In genomic region chr4:152010091-152010706, GRCm38 (mm10) we compare ENCODE assay signal across 7 mouse cellular contexts. TPM values are rescaled to one million over a fixed set of nuclear protein-coding genes. Genes with fewer than 3 reads are reported as not detected.
DNase-seq lines count a peak whose midpoint lies in the region; ATAC-seq and TF ChIP-seq lines count a peak whose summit lies in the region.

No protein-coding gene starts in this region.

- in situ Hi-C loops in ES-E14 (cut with MboI; ENCODE audit: low sequenced_read_pairs in 2 of 2, unreplicated experiment in 2 of 2): no loop called here

- peaks cover 42% of the 10 kb centered on the region for H3K36me3 ChIP-seq in C2C12 (ENCODE audit: control insufficient read depth, insufficient read depth)
- peaks cover 41% of the 10 kb centered on the region for H3K36me3 ChIP-seq in ES-E14 (ENCODE audit: control insufficient read depth, insufficient read depth, low read length, poor library complexity, severe bottlenecking)
- peaks cover 19% of the 10 kb centered on the region; the same call in 1 of the 2 replicates for H3K36me3 ChIP-seq in embryonic facial prominence, embryonic 12.5 days
- peaks cover 19% of the 10 kb centered on the region for H3K36me3 ChIP-seq in heart, embryonic 15.5 days

- WGBS in embryonic facial prominence, embryonic 12.5 days: under 1% methylated on average over 10 of the region's 10 CpGs
- WGBS in heart, embryonic 15.5 days: 1% methylated on average over 10 of the region's 10 CpGs

- peaks cover 47% of the 10 kb centered on the region for H3K79me3 ChIP-seq in C2C12 (ENCODE audit: low read depth)

- H3K4me2 ChIP-seq in embryonic facial prominence, embryonic 12.5 days (replicated peaks): peak overlapping the region; percentile 100
- H3K4me2 ChIP-seq in heart, embryonic 15.5 days: peak overlapping the region; percentile 97

- H3K9me3 ChIP-seq in ES-E14 (ENCODE audit: control insufficient read depth, insufficient read depth, low read depth, low read length): no peaks in the 10 kb centered on the region
- H3K9me3 ChIP-seq in embryonic facial prominence, embryonic 12.5 days: no peaks in the 10 kb centered on the region
- no peaks in the 10 kb centered on the region for H3K9me3 ChIP-seq in heart, embryonic 15.5 days (replicated peaks)

- H3ac ChIP-seq in C2C12 (ENCODE audit: control insufficient read depth, insufficient read length, low read depth): peak overlapping the region; percentile 81

- peaks cover 0 to 20% of the 10 kb centered on the region in 2 experiments; a peak in 3 of 4 replicates for H3K4me1 ChIP-seq in ES-E14 (ENCODE audit: control insufficient read depth in 2 of 2, insufficient read depth in 2 of 2, low read length in 2 of 2, poor library complexity in 1 of 2)
- peaks cover 34% of the 10 kb centered on the region for H3K4me1 ChIP-seq in embryonic facial prominence, embryonic 12.5 days
- H3K4me1 ChIP-seq in heart, embryonic 15.5 days (replicated peaks): peaks cover 66% of the 10 kb centered on the region

- TF ChIP-seq CTCF in C2C12 (IDR thresholded peaks at IDR 0.05; ENCODE audit: control insufficient read depth, insufficient read depth, insufficient read length): no peak

- no peak for DNase-seq in ES-E14 (ENCODE audit: low read depth, low spot score)
- peak; percentile 52 to 81 for DNase-seq in kidney, postnatal 25 days
- DNase-seq in yolk sac, embryonic 10.5 days (ENCODE audit: low spot score): peak; percentile 36

- H3K27me3 ChIP-seq in C2C12 (ENCODE audit: control insufficient read depth, insufficient read depth, insufficient read length): no peaks in the 10 kb centered on the region
- H3K27me3 ChIP-seq in embryonic facial prominence, embryonic 12.5 days: peaks cover 18% of the 10 kb centered on the region
- no peaks in the 10 kb centered on the region for H3K27me3 ChIP-seq in heart, embryonic 15.5 days

- peak overlapping the region; percentile 80 for H3K9ac ChIP-seq in ES-E14 (ENCODE audit: insufficient read depth, low read depth, low read length, poor library complexity, severe bottlenecking)
- peak overlapping the region; percentile 59 for H3K9ac ChIP-seq in embryonic facial prominence, embryonic 12.5 days
- peak overlapping the region; percentile 86 for H3K9ac ChIP-seq in heart, embryonic 15.5 days

- H3K4me3 ChIP-seq in C2C12 (ENCODE audit: insufficient read depth, poor library complexity, severe bottlenecking): peak overlapping the region; percentile 79
- H3K4me3 ChIP-seq in ES-E14 (ENCODE audit: insufficient read depth in 1 of 2, low read depth in 1 of 2, low read length in 2 of 2, poor library complexity in 1 of 2, severe bottlenecking in 1 of 2): peak overlapping the region; percentile 86 to 88
- H3K4me3 ChIP-seq in embryonic facial prominence, embryonic 12.5 days: peak overlapping the region; percentile 67
- peak overlapping the region; percentile 75 for H3K4me3 ChIP-seq in heart, embryonic 15.5 days

- no peak overlapping the region for H3K27ac ChIP-seq in ES-E14 (ENCODE audit: insufficient read depth, low read depth, low read length, poor library complexity, severe bottlenecking)
- no peak overlapping the region for H3K27ac ChIP-seq in embryonic facial prominence, embryonic 12.5 days
- peak overlapping the region; percentile 96 for H3K27ac ChIP-seq in heart, embryonic 15.5 days

- H3K79me2 ChIP-seq in C2C12 (ENCODE audit: control insufficient read depth, insufficient read depth): peaks cover 64% of the 10 kb centered on the region

- ATAC-seq in embryonic facial prominence, embryonic 12.5 days (ENCODE audit: insufficient number of reproducible peaks, insufficient read depth, low FRiP score, low TSS enrichment): 0 out of 2 replicates have a peak, but pooled peaks have one; percentile 24
- ATAC-seq in heart, embryonic 15.5 days (replicated peaks; ENCODE audit: insufficient number of reproducible peaks, insufficient read depth, low FRiP score, low read depth): peak; percentile 3
- ATAC-seq in megakaryocyte-erythroid progenitor cell, adult 5-6 weeks (replicated peaks; ENCODE audit: low FRiP score, low TSS enrichment, poor library complexity, severe bottlenecking): peak; percentile 54

TF ChIP-seq in C2C12, 6 proteins besides CTCF, POLR2A, EP300 and RAD21:
- peak; percentile 28 for TF ChIP-seq CEBPB (IDR thresholded peaks at IDR 0.05; ENCODE audit: low read depth)
- no peak for TF ChIP-seq MYOG (IDR thresholded peaks at IDR 0.05; ENCODE audit: control insufficient read depth, extremely low read depth, insufficient read length)
- peak; percentile 92 for TF ChIP-seq USF1 (IDR thresholded peaks at IDR 0.05; ENCODE audit: low read depth)
- TF ChIP-seq FOSL1 (IDR thresholded peaks at IDR 0.05; ENCODE audit: insufficient read depth, low read length, poor library complexity, severe bottlenecking): peak; percentile 43
- TF ChIP-seq MYOD1 (IDR thresholded peaks at IDR 0.05; ENCODE audit: control insufficient read depth, insufficient read length, low read depth): no peak
- peak; percentile 79 for TF ChIP-seq MAX (IDR thresholded peaks at IDR 0.05)
TF ChIP-seq in C2C12: peak in this region for 4.

TF ChIP-seq in ES-E14, 5 proteins besides CTCF, POLR2A, EP300 and RAD21:
- TF ChIP-seq ZNF384 (IDR thresholded peaks at IDR 0.05; ENCODE audit: low read depth, low read length) (no peak), HCFC1 (IDR thresholded peaks at IDR 0.05; ENCODE audit: borderline replicate concordance, insufficient read depth, low read length) (no peak), ZC3H11A (IDR thresholded peaks at IDR 0.05; ENCODE audit: borderline replicate concordance, low read depth, low read length) (no peak), MAFK (IDR thresholded peaks at IDR 0.05; ENCODE audit: insufficient read depth, low read depth, low read length) (no peak), CHD2 (IDR thresholded peaks at IDR 0.05; ENCODE audit: low read depth, low read length) (no peak)

RNA-seq across cellular contexts. Expression of gene Klhl21, which starts 1.6 kb away (rescaled TPM):
- polyA plus RNA-seq in C2C12 (2012; fragmentation: generic; extraction: Trizol): 36.2 TPM
- total RNA-seq in ES-E14 (2012; rRNA removed): 19.7 and 21.0 TPM in 2 replicates
- 13.0 and 13.5 TPM in 2 replicates for polyA plus RNA-seq in embryonic facial prominence, embryonic 12.5 days (2016; fragmentation: Nextera tagmentation; extraction: Ambion mirVana)
- 26.1 and 30.9 TPM in 2 replicates for polyA plus RNA-seq in heart, embryonic 15.5 days (2015; fragmentation: Nextera tagmentation; extraction: Ambion mirVana)
- 7.0 and 7.6 TPM in 2 replicates for total RNA-seq in megakaryocyte-erythroid progenitor cell, adult 5-6 weeks (2014; fragmentation: Nextera tagmentation)
- total RNA-seq in megakaryocyte-erythroid progenitor cell, adult 5-6 weeks (2017): 5.1 and 8.3 TPM in 2 replicates

RNA-seq across cellular contexts. Expression of gene Phf13, which starts 14.1 kb away (rescaled TPM):
- 18.8 TPM for polyA plus RNA-seq in C2C12 (2012; fragmentation: generic; extraction: Trizol)
- total RNA-seq in ES-E14 (2012; rRNA removed): 22.2 and 29.2 TPM in 2 replicates
- 42.2 and 44.3 TPM in 2 replicates for polyA plus RNA-seq in embryonic facial prominence, embryonic 12.5 days (2016; fragmentation: Nextera tagmentation; extraction: Ambion mirVana)
- polyA plus RNA-seq in heart, embryonic 15.5 days (2015; fragmentation: Nextera tagmentation; extraction: Ambion mirVana): 15.2 and 20.7 TPM in 2 replicates
- 0.15 and 0.52 TPM in 2 replicates for total RNA-seq in megakaryocyte-erythroid progenitor cell, adult 5-6 weeks (2014; fragmentation: Nextera tagmentation)
- 0.09 and 1.5 TPM in 2 replicates for total RNA-seq in megakaryocyte-erythroid progenitor cell, adult 5-6 weeks (2017)

RNA-seq across cellular contexts. Expression of gene Zbtb48, which starts 17.3 kb away (rescaled TPM):
- polyA plus RNA-seq in C2C12 (2012; fragmentation: generic; extraction: Trizol): 8.6 TPM
- 18.7 and 31.7 TPM in 2 replicates for total RNA-seq in ES-E14 (2012; rRNA removed)
- 25.3 and 30.2 TPM in 2 replicates for polyA plus RNA-seq in embryonic facial prominence, embryonic 12.5 days (2016; fragmentation: Nextera tagmentation; extraction: Ambion mirVana)
- polyA plus RNA-seq in heart, embryonic 15.5 days (2015; fragmentation: Nextera tagmentation; extraction: Ambion mirVana): 10.6 and 14.1 TPM in 2 replicates
- total RNA-seq in megakaryocyte-erythroid progenitor cell, adult 5-6 weeks (2014; fragmentation: Nextera tagmentation): 6.6 and 27.2 TPM in 2 replicates
- total RNA-seq in megakaryocyte-erythroid progenitor cell, adult 5-6 weeks (2017): 7.0 and 10.6 TPM in 2 replicates

RNA-seq across cellular contexts. Expression of gene Thap3, which starts 21.4 kb away (rescaled TPM):
- 32.8 TPM for polyA plus RNA-seq in C2C12 (2012; fragmentation: generic; extraction: Trizol)
- 7.6 and 12.5 TPM in 2 replicates for total RNA-seq in ES-E14 (2012; rRNA removed)
- 45.2 and 45.6 TPM in 2 replicates for polyA plus RNA-seq in embryonic facial prominence, embryonic 12.5 days (2016; fragmentation: Nextera tagmentation; extraction: Ambion mirVana)
- 26.3 and 34.4 TPM in 2 replicates for polyA plus RNA-seq in heart, embryonic 15.5 days (2015; fragmentation: Nextera tagmentation; extraction: Ambion mirVana)
- total RNA-seq in megakaryocyte-erythroid progenitor cell, adult 5-6 weeks (2014; fragmentation: Nextera tagmentation): 2.1 and 7.3 TPM in 2 replicates
- 1.4 and 9.6 TPM in 2 replicates for total RNA-seq in megakaryocyte-erythroid progenitor cell, adult 5-6 weeks (2017)

RNA-seq across cellular contexts. Expression of gene Tas1r1, which starts 28.2 kb away (rescaled TPM):
- 0.27 TPM for polyA plus RNA-seq in C2C12 (2012; fragmentation: generic; extraction: Trizol)
- 1.9 and 3.0 TPM in 2 replicates for total RNA-seq in ES-E14 (2012; rRNA removed)
- polyA plus RNA-seq in embryonic facial prominence, embryonic 12.5 days (2016; fragmentation: Nextera tagmentation; extraction: Ambion mirVana): 1.0 and 1.1 TPM in 2 replicates
- 0.25 and 0.46 TPM in 2 replicates for polyA plus RNA-seq in heart, embryonic 15.5 days (2015; fragmentation: Nextera tagmentation; extraction: Ambion mirVana)
- 0.74 TPM in 1 of 2 replicates, not detected in the other for total RNA-seq in megakaryocyte-erythroid progenitor cell, adult 5-6 weeks (2014; fragmentation: Nextera tagmentation)
- 0.88 TPM in 1 of 2 replicates, not detected in the other for total RNA-seq in megakaryocyte-erythroid progenitor cell, adult 5-6 weeks (2017)

Comparison
In these comparisons a context has a peak if more than half of its experiments do, and no peak if none do; other contexts are left out.
1. ATAC-seq: peak in every context shown above with its lines; median percentile 54 in megakaryocyte-erythroid progenitor cell, adult 5-6 weeks; 24 in embryonic facial prominence, embryonic 12.5 days; 3 in heart, embryonic 15.5 days.